Mouse (Mus musculus): Measurements from ENCODE around the gene E2f6. TPM values are rescaled to one million over a fixed set of nuclear protein-coding genes. Genes with fewer than 3 reads are reported as not detected.
A peak's percentile ranks its signal among the peaks of the same experiment; 100 is the strongest.

E2f6 gene
- 75.3 and 76.5 TPM in 2 replicates for polyA plus RNA-seq (2014; fragmentation: Nextera tagmentation; extraction: Ambion mirVana)

DNA sequence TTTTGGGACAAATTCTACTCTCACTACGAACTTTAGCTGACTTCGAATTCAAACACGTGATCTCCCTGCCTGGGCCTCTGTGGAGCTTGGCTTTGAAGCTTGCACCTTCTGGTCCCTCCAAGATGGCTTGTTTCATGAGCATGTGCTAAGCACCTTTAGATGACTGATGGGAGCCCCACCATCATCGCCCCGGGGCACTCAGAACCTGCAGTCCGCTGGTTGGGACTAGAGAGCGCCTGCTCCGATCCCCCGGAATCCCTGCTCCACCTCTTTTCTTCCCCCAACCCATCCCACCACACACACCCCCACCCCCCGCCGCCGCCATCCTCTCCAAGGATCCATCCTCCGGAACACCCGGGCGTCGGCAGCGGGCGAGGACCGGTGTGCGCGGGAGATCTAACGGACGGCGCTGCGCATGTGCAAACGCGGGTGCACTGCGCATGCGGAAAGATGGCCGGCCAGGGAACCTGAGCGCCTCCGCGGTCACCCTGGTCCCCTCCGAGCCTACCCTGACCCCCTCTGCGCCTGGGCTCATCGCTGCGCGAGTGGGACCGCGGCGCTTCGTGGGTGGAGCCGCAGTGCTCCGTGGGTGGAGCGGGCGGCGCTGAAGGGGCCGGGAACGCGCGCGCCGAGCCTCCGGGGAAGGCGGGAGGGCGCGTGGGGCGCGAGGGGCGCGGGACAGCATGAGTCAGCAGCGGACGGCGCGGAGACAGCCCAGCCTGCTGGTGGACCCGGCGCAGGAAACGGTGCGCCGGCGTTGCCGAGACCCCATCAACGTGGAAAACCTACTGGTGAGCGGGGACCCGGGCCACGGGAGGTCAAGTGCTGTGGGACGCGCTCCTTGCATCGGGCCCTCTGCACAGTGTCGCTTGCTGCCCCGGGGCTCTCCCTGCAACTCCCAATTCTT is at the start of gene E2f6:
E2f6 (plus strand) TSS at position 439 of the 907 bp plus-strand sequence.
- ATAC-seq (ENCODE audit: low FRiP score) (peak; percentile 89), DNase-seq (ENCODE audit: low spot score) (peak; percentile 90)
- H3K9me3 ChIP-seq (ENCODE audit: control insufficient read depth, low read length) = no peaks in the 10 kb centered on the region
- H3K36me3 ChIP-seq (ENCODE audit: control insufficient read depth, insufficient read depth, low read length) = no peaks in the 10 kb centered on the region
- H3K4me2 ChIP-seq (replicated peaks; ENCODE audit: low read depth, low read length) = peak within 1 kb of the TSS; percentile 87
- 6% methylated on average over 81 of the region's 81 CpGs for WGBS
- 0 out of 2 replicates have a peak, but pooled peaks cover 2% of the 10 kb centered on the region for H3K4me1 ChIP-seq (replicated peaks; ENCODE audit: control insufficient read depth, insufficient read depth, low read length)
- H3K9ac ChIP-seq (ENCODE audit: low read depth, low read length) = peak within 1 kb of the TSS; percentile 92
- H3K4me3 ChIP-seq (ENCODE audit: low read depth, low read length) = peak within 1 kb of the TSS; percentile 87
- no peaks in the 10 kb centered on the region; the same call in 1 of the 2 replicates for H3K27me3 ChIP-seq (ENCODE audit: control insufficient read depth, insufficient read depth, low read length)
- H3K27ac ChIP-seq (ENCODE audit: low read depth, low read length) = peak within 1 kb of the TSS; percentile 73

DNA sequence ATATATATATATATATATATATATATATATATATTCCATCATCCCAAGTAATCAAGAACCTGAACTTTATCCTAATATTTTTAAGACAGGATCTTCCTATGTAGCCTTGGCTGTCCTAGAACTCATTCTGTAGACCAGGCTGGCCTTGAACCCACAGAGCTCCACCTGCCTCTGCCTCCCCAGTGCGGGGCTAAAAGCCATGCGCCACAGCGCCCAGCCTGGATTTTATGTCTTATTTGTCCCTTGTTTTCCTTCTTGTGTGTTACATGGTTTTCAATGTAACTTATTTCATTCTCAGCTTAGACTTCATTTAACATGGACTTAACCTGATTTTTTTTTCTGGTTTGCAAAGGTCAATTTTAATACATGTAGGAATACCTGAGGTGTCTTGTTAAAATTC is 49.3 kb upstream of the E2f6 start:
- DNase-seq (ENCODE audit: low spot score) = no peak
- whole genome bisulfite sequencing = 100% methylated on average over 3 of the region's 3 CpGs
- no peak overlapping the region for H3K9ac ChIP-seq (ENCODE audit: low read depth, low read length)
- no peak overlapping the region for H3K4me3 ChIP-seq (ENCODE audit: low read depth, low read length)
- H3K27me3 ChIP-seq (ENCODE audit: control insufficient read depth, insufficient read depth, low read length) = no peaks in the 10 kb centered on the region
- no peaks in the 10 kb centered on the region for H3K9me3 ChIP-seq (ENCODE audit: control insufficient read depth, low read length)
- no peak overlapping the region for H3K27ac ChIP-seq (ENCODE audit: low read depth, low read length)
- no peak overlapping the region for H3K4me2 ChIP-seq (replicated peaks; ENCODE audit: low read depth, low read length)
- H3K36me3 ChIP-seq (ENCODE audit: control insufficient read depth, insufficient read depth, low read length) = no peaks in the 10 kb centered on the region
- H3K4me1 ChIP-seq (replicated peaks; ENCODE audit: control insufficient read depth, insufficient read depth, low read length) = 0 out of 2 replicates have a peak, but pooled peaks cover 5% of the 10 kb centered on the region
- ATAC-seq (ENCODE audit: low FRiP score) = no peak

DNA sequence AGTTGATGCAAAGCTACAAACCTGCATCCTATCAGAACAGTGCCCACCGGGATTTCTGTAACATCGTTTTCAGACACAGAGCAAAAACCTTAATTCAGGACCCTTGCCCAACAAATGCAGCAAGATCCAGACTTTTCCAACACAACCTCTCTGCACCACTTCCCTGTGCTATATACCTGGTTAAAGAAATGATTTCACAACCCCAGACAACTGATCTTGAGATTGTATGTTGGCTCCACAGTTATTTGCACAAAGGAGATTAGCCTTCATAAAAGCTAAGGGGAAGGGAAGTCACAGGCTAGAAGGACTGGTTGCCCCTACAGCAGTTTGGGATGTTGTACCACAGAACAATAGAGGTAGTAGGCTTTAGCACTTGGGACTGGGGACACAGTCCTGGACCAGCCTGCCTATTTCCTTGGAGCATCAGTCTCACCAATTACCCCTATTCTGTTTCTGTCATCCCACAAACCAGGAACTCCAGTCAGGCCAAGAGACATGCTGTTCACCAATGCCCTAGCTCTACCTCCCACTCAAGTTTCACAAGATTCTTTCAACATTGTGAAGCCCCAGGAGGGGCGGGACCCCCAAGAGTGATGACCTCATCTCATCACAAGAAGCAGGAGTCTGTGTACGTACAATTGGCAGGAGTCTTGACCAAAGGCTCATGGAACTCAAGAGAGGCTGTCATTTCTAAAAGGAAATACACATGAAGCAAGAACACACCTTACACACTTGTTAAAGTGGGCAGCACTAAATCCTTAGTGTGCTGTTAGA is 46.9 kb upstream of the E2f6 start:
- Histone ChIP-seq H3K4me2 (replicated peaks; ENCODE audit: low read depth, low read length) (no peak overlapping the region), H3K9me3 (ENCODE audit: control insufficient read depth, low read length) (no peaks in the 10 kb centered on the region), H3K4me3 (ENCODE audit: low read depth, low read length) (no peak overlapping the region), H3K36me3 (ENCODE audit: control insufficient read depth, insufficient read depth, low read length) (no peaks in the 10 kb centered on the region), H3K27me3 (ENCODE audit: control insufficient read depth, insufficient read depth, low read length) (no peaks in the 10 kb centered on the region), H3K4me1 (replicated peaks; ENCODE audit: control insufficient read depth, insufficient read depth, low read length) (0 out of 2 replicates have a peak, but pooled peaks cover 5% of the 10 kb centered on the region), H3K27ac (ENCODE audit: low read depth, low read length) (no peak overlapping the region), H3K9ac (ENCODE audit: low read depth, low read length) (no peak overlapping the region)
- no peak for DNase-seq (ENCODE audit: low spot score)
- 83% methylated on average over 4 of the region's 4 CpGs for WGBS
- no peak for ATAC-seq (ENCODE audit: low FRiP score)

GRCm38 (mm10) chr12:16764776-16765445 is 45.9 kb upstream of the E2f6 start:
- H3K4me2 ChIP-seq (replicated peaks; ENCODE audit: low read depth, low read length) = no peak overlapping the region
- WGBS = 78% methylated on average over 12 of the region's 12 CpGs
- H3K36me3 ChIP-seq (ENCODE audit: control insufficient read depth, insufficient read depth, low read length) = no peaks in the 10 kb centered on the region
- no peak overlapping the region for H3K9ac ChIP-seq (ENCODE audit: low read depth, low read length)
- no peak overlapping the region for H3K27ac ChIP-seq (ENCODE audit: low read depth, low read length)
- H3K27me3 ChIP-seq (ENCODE audit: control insufficient read depth, insufficient read depth, low read length) = no peaks in the 10 kb centered on the region
- no peak overlapping the region for H3K4me3 ChIP-seq (ENCODE audit: low read depth, low read length)
- no peaks in the 10 kb centered on the region for H3K9me3 ChIP-seq (ENCODE audit: control insufficient read depth, low read length)
- H3K4me1 ChIP-seq (replicated peaks; ENCODE audit: control insufficient read depth, insufficient read depth, low read length) = 0 out of 2 replicates have a peak, but pooled peaks cover 5% of the 10 kb centered on the region
- ATAC-seq (ENCODE audit: low FRiP score) = no peak
- no peak for DNase-seq (ENCODE audit: low spot score)

DNA sequence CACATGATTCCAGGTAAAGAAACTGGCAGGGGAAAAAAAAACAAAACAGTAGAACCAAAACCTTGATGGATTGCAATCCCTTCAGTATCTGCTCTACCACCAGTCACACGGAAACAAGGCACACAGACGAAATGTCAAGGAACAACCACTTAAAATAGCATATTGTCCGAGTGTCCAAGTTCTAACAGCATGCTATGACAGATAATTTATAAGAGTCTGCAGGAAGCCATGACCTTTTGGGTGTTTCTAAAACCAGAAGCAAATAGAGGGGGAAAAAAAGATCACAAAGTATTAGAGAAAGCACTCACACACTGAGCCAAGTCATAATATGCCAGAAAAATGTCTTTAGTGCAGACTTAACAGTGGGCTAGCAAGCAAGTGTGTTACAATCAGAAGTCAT is 42.5 kb upstream of the E2f6 start:
- Histone ChIP-seq H3K27me3 (ENCODE audit: control insufficient read depth, insufficient read depth, low read length) (no peaks in the 10 kb centered on the region), H3K4me3 (ENCODE audit: low read depth, low read length) (no peak overlapping the region), H3K9me3 (ENCODE audit: control insufficient read depth, low read length) (no peaks in the 10 kb centered on the region), H3K4me2 (replicated peaks; ENCODE audit: low read depth, low read length) (no peak overlapping the region), H3K36me3 (ENCODE audit: control insufficient read depth, insufficient read depth, low read length) (no peaks in the 10 kb centered on the region), H3K27ac (ENCODE audit: low read depth, low read length) (no peak overlapping the region), H3K4me1 (replicated peaks; ENCODE audit: control insufficient read depth, insufficient read depth, low read length) (0 out of 2 replicates have a peak, but pooled peaks cover 5% of the 10 kb centered on the region), H3K9ac (ENCODE audit: low read depth, low read length) (no peak overlapping the region)
- DNase-seq (ENCODE audit: low spot score) = no peak
- ATAC-seq (ENCODE audit: low FRiP score) = no peak
- 62% methylated on average over 3 of the region's 3 CpGs for WGBS

- H3K4me1 ChIP-seq (replicated peaks; ENCODE audit: control insufficient read depth, insufficient read depth, low read length) = 0 out of 2 replicates have a peak, but pooled peaks cover 5% of the 10 kb centered on the region
- H3K27ac ChIP-seq (ENCODE audit: low read depth, low read length) = no peak overlapping the region
- H3K9ac ChIP-seq (ENCODE audit: low read depth, low read length) = no peak overlapping the region
- H3K36me3 ChIP-seq (ENCODE audit: control insufficient read depth, insufficient read depth, low read length) = no peaks in the 10 kb centered on the region
- WGBS = 62% methylated on average over 2 of the region's 2 CpGs
- DNase-seq (ENCODE audit: low spot score) (no peak), ATAC-seq (ENCODE audit: low FRiP score) (no peak)
- H3K4me3 ChIP-seq (ENCODE audit: low read depth, low read length) = no peak overlapping the region
- H3K27me3 ChIP-seq (ENCODE audit: control insufficient read depth, insufficient read depth, low read length) = no peaks in the 10 kb centered on the region
- no peak overlapping the region for H3K4me2 ChIP-seq (replicated peaks; ENCODE audit: low read depth, low read length)
- H3K9me3 ChIP-seq (ENCODE audit: control insufficient read depth, low read length) = no peaks in the 10 kb centered on the region
Measured at GRCm38 (mm10) chr12:16768711-16769110, 42.1 kb upstream of the E2f6 start.

DNA sequence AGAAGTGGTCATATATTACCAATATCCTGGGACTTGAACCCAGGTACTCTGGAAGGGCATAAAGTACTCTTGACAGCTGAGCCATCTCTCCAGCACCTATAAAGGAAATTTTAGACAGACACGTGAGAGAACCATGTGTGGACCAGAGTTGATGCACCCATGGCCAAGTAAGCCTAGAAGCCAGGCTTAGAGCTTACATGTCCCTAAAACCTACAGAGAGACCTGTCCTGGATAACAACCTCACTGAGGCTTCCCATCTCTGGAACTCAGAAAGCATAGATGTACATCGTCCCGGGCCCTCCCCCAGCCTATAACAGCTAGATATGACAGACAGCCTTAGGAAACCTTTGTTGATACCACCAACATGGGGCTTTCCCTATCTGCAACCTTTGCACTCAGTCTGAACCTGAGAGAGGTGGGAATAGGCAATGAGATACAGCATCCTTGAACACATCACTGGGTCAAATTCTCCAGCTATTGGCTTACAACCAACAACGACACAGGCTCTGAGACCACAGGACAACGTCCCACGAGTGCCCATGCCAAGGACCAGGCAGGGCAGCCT is 41.1 kb upstream of the E2f6 start:
- Histone ChIP-seq H3K9ac (ENCODE audit: low read depth, low read length) (no peak overlapping the region), H3K9me3 (ENCODE audit: control insufficient read depth, low read length) (no peaks in the 10 kb centered on the region), H3K27me3 (ENCODE audit: control insufficient read depth, insufficient read depth, low read length) (no peaks in the 10 kb centered on the region), H3K27ac (ENCODE audit: low read depth, low read length) (no peak overlapping the region), H3K4me1 (replicated peaks; ENCODE audit: control insufficient read depth, insufficient read depth, low read length) (0 out of 2 replicates have a peak, but pooled peaks cover 5% of the 10 kb centered on the region), H3K36me3 (ENCODE audit: control insufficient read depth, insufficient read depth, low read length) (no peaks in the 10 kb centered on the region), H3K4me3 (ENCODE audit: low read depth, low read length) (no peak overlapping the region), H3K4me2 (replicated peaks; ENCODE audit: low read depth, low read length) (no peak overlapping the region)
- no peak for DNase-seq (ENCODE audit: low spot score)
- no peak for ATAC-seq (ENCODE audit: low FRiP score)
- 96% methylated on average over 6 of the region's 6 CpGs for WGBS

DNA sequence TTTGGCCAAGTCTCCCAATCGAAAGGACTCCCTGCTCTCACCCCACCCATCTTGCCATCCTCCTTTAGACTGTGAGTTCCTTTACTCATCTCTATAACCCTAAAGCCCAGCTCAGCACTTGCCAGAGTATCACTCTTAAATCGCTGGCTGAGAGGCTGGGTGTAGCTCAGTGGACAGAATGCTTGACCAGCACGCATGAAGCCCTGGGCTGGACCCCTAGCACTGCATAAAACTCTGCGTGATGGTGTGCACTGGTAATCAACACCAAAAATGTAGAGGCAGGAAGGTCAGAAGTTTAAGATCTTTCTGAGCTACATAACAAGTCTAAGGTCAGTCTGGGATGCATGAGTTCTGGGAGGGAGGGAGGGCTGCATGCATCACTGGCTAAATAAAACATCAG is 36.2 kb upstream of the E2f6 start:
- H3K9me3 ChIP-seq (ENCODE audit: control insufficient read depth, low read length) = no peaks in the 10 kb centered on the region
- no peaks in the 10 kb centered on the region for H3K36me3 ChIP-seq (ENCODE audit: control insufficient read depth, insufficient read depth, low read length)
- 92% methylated on average over 4 of the region's 4 CpGs for WGBS
- H3K4me3 ChIP-seq (ENCODE audit: low read depth, low read length) = no peak overlapping the region
- no peak overlapping the region for H3K27ac ChIP-seq (ENCODE audit: low read depth, low read length)
- H3K9ac ChIP-seq (ENCODE audit: low read depth, low read length) = no peak overlapping the region
- H3K4me2 ChIP-seq (replicated peaks; ENCODE audit: low read depth, low read length) = no peak overlapping the region
- H3K4me1 ChIP-seq (replicated peaks; ENCODE audit: control insufficient read depth, insufficient read depth, low read length) = no peaks in the 10 kb centered on the region
- ATAC-seq (ENCODE audit: low FRiP score) = no peak
- H3K27me3 ChIP-seq (ENCODE audit: control insufficient read depth, insufficient read depth, low read length) = no peaks in the 10 kb centered on the region
- no peak for DNase-seq (ENCODE audit: low spot score)

All from hindbrain, embryonic 11.5 days (tissue).